Mouse (Mus musculus): ENCODE measurements around the gene Psmd7.

- TF ChIP-seq CTCF (IDR thresholded peaks at IDR 0.05) (no peak), POLR2A (IDR thresholded peaks at IDR 0.05; ENCODE audit: insufficient read depth, low read depth, low read length) (no peak)
Observed at GRCm38 (mm10) chr8:107621136-107621535, 32.9 kb upstream of the Psmd7 start.

Measured in heart, adult 2 months (tissue).